Mouse (Mus musculus) urinary bladder, adult 2 months (tissue): ENCODE results near the gene Hbb-y. TPM values are rescaled to one million over a fixed set of nuclear protein-coding genes. Genes with fewer than 3 reads are reported as not detected.
"Not testable (repeated sequence)": the region's sequence is repeated elsewhere in the genome, so short reads cannot be mapped to it uniquely, and the experiment has no call there.

ENCODE experiments used
- DNase-seq: peaks from one replicate; pipeline ENCODE4 v3.0.0; 2022; ENCODE audit warnings: low spot score
- polyA plus RNA-seq: library from polyadenylated mRNA; depleted of rRNA; stranded (reverse); fragments of >200 nt; gene quantifications from 2 replicates; pipeline ENCODE4 v1.2.3, GENCODE M21; 2012; rRNA removed

The Hbb-y gene
- 0.29 and 0.55 TPM in 2 replicates for polyA plus RNA-seq

GRCm38 (mm10) chr7:103853090-103853489 lies at the start of gene Hbb-y:
Gene Hbb-y, minus strand, starts transcription at chr7:103853216.
- no peak for DNase-seq

DNA sequence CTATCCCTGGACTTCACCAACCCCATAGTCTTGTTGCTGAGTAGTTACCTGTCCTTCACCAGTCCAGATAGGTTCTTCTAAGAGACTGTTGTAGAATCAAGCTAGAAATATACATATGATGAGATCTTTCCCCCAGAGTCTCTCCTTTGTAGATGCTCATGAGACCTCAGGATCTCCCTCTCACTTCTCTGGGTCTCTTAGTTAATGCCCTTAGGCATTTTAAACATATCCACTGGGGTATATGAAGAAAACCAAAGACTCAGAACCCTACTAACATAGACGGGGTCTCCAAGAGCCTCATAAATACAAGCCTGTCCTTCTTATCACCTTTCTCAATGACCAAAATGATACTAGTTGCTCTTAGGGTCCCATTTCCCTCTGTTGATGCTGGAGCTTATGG lies 41.4 kb upstream of the Hbb-y start, which contains the start of gene Olfr64:
Gene Olfr64, minus strand, starts transcription at position 101 of the 400 bp plus-strand sequence.
- no peak for DNase-seq

DNA sequence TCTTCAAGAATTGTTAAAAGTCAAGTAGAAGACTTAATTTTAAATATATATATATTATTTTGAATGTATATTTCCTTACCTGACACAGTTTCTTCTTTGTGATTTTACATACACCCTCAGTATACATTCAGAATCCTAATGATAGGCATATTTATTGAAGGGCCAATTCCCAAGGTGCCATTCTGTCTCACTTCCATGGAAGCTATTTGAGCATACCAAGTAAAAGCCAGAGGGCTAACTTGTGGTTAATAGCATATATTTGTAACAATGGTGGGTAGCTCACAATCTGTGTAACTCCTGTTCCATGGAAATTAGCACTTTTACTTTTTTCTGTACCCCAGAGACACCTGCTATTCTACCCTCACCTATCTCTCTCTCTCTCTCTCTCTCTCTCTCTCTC lies 33.1 kb upstream of the Hbb-y start, which contains the start of gene Olfr66:
Gene Olfr66, minus strand, starts transcription at position 101 of the 400 bp plus-strand sequence.
- no peak for DNase-seq

GRCm38 (mm10) chr7:103877093-103877492 lies 24.1 kb upstream of the Hbb-y start:
- no peak for DNase-seq

DNA sequence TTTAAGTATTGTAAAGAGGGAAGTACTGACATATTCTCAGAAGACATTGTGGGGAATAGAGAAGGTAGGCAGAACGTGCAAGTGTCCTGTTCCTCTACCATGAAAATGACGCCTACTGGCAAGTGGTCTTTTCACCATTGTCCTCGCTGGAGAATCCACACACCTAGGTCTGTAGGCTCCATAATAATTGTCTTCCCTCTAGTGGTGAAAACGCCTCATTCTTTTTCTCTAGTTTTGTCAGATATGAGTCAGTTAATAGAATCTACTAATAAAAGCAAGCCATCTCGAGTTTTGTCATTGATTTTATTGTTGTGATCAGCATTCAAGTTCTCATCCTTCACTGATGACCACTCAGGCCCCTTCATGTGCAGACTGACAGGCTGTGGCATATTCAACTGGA lies 21.4 kb upstream of the Hbb-y start:
- DNase-seq: no peak

DNA sequence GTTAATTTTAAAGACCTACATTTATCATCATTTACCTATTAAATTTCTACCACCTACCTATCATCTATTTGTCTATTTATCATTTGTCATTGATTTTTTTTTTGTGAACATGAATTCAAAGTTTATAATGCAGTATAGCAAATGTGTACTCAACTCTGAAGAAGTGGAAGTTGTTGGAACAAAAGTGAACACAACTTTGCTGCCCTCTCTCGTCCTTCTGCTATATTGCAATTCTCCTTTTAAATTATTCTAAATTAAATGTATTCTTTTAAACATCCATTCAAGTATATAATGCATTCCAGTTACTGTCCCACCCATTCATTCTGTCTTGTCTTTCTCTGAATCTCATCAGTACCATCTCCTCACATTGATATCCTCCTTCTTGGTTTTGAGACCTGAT lies 20.0 kb upstream of the Hbb-y start:
- DNase-seq: no peak

DNA sequence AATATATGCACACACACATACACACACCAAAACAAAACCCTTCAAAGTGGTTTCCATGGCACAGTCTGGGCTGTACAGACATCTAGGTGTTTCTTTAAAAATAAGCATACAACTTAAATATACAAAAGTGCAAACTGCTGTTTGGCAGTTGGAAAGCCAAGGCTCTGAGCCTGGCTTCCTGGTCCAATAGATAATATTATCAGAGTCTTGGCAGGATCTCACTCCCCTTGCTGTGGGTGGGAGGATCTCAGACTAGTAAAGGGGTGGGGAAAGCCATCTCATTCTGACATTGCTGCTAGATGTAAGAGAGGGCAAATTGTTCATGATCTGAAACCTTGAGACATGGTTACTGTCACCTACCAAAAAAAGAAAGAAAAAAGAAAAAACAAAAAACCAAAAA lies 17.7 kb upstream of the Hbb-y start:
- DNase-seq: no peak

DNA sequence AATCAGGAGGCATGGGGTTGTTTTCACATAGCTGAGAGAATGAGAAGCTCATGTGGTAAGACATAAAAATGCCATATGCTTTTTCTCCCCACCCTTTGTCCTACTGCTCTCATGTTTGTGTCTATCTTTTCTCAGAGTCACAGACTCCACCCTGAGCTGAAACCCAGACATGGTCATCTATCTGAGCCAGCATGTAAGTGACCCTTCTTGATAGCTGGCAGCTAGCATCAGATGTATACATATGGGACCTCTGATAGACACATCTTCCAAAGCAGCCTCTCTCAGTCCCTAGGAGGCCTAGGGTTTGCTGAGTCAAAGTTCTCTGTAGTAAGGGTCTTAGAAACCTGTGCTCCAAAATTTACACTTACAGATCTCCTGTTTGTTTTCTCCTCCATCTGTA lies 12.7 kb upstream of the Hbb-y start:
- DNase-seq: no peak

DNA sequence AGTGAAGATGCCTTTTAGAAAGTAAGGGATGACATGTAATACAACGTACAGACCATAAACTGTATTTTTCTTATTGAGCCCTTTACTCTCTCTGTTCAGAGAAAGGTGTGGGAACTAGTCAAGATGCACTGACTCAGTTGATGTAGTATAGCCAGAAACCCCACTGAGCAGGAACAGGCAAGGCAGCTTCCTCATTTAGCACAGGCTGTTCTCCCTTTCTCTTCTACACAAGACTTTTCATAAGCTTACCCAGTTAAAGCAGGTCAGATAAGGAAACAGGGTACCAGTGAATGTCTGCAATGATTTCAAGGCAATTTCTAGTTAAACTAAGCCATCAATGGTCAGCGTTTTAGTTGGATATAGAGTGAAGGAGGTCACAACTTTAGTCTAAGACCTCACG lies 8.5 kb upstream of the Hbb-y start:
- no peak for DNase-seq

DNA sequence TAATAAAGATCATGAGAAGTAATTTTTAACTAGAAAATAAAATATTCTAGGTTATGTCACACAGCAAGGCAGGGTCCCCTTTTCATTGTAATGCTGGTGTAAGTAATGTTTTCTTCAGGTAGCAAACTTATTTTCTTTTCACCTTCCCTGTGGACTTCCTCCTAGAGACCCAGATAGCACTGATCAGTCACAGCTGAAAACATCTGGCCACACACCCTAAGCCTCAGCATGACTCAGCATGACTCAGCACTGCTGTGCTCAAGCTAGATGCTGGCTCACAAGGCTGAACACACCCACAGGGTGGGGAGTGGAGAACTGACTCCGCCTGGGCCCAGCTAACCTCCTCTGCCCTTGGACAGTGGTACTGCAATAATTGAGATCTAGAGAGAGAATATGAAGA lies 7.8 kb upstream of the Hbb-y start:
- no peak for DNase-seq

GRCm38 (mm10) chr7:103859076-103859475 lies 6.1 kb upstream of the Hbb-y start:
- DNase-seq: no peak

GRCm38 (mm10) chr7:103854669-103855068 lies 1.7 kb upstream of the Hbb-y start:
- no peak for DNase-seq

GRCm38 (mm10) chr7:103844525-103845325 lies 8.3 kb downstream of the Hbb-y start:
- no peak for DNase-seq

DNA sequence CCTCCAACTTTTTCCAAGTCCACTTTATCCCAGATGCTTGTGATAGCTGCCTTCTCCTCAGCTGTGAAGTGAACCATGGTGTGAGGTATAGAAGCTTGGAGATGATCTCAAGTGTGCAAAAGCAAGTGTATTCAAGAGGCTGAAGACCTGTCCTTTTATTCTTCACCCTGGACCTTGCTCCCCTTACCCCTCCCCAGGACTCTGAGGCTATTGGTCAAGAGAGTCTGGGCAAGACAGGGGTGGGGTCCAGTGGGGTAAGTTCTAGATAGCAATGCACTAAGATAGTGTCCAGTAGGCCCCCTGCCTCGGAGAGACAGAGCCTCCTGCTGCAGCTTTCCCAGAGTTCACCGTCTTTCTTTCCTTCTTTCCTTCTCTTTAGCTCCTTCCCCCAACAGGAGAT lies 10.0 kb downstream of the Hbb-y start, which contains the start of gene Hbb-bh1:
Gene Hbb-bh1, minus strand, starts transcription at position 131 of the 400 bp plus-strand sequence.
- DNase-seq: no peak

GRCm38 (mm10) chr7:103840268-103840667 lies 12.7 kb downstream of the Hbb-y start, which contains the start of gene Hbb-bh2:
Gene Hbb-bh2, minus strand, starts transcription at chr7:103840520.
- DNase-seq: no peak

DNA sequence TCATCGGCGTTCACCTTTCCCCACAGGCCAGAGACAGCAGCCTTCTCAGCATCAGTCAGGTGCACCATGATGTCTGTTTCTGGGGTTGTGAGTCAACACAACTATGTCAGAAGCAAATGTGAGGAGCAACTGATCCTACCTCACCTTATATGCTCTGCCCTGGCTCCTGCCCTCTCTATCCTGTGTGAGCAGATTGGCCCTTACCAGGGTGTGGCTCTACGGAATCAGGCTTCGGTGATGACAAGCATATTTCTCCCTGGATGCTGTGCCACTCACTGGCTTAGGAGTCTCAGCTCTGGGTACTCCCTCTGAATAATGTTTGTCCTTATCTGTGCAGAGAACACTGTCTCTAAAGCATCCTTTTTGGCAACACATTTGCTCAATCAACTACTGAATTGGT lies 25.2 kb downstream of the Hbb-y start, which contains the start of gene Hbb-bs:
Gene Hbb-bs, minus strand, starts transcription at position 289 of the 400 bp plus-strand sequence.
- DNase-seq: no peak

GRCm38 (mm10) chr7:103827139-103827538 lies 25.9 kb downstream of the Hbb-y start:
- DNase-seq: not testable (repeated sequence)

GRCm38 (mm10) chr7:103826255-103826887 lies 26.6 kb downstream of the Hbb-y start:
- DNase-seq: no peak

- no peak for DNase-seq
Observed at GRCm38 (mm10) chr7:103825536-103826254, 27.3 kb downstream of the Hbb-y start.

GRCm38 (mm10) chr7:103824597-103824996 lies 28.4 kb downstream of the Hbb-y start:
- no peak for DNase-seq

DNA sequence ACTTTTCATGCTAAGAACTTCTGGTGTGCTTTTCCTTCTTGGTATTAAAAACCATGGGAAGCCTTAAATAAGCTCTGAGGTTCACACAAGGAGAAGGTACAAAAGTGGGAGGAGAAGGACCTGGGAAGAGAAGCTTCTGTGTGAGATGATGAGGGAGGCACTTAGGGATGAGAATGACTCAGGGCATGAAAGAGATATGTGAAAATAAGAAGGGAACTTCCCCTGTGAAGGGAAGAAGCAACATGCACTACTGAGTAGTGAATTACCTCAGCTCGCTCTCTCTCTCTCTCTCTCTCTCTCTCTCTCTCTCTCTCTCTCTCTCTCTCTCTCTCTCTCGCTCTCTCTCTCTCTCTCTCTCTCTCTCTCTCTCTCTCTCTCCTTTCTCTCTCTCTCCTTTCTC lies 37.9 kb downstream of the Hbb-y start:
- DNase-seq: not testable (repeated sequence)

GRCm38 (mm10) chr7:103813766-103814165 lies 39.2 kb downstream of the Hbb-y start, which contains the start of gene Hbb-bt:
Gene Hbb-bt, minus strand, starts transcription at chr7:103813996.
- no peak for DNase-seq
